Mouse (Mus musculus) CD4-positive, CD25-positive, alpha-beta regulatory T cell, adult 2 months (primary cell): Measurements from ENCODE around the gene Itk.

Experiments used
- DNase-seq: peaks from one replicate; pipeline ENCODE4 v3.0.0-alpha.2; 2012; ENCODE audit warnings: low read depth, low spot score

Itk gene

DNA sequence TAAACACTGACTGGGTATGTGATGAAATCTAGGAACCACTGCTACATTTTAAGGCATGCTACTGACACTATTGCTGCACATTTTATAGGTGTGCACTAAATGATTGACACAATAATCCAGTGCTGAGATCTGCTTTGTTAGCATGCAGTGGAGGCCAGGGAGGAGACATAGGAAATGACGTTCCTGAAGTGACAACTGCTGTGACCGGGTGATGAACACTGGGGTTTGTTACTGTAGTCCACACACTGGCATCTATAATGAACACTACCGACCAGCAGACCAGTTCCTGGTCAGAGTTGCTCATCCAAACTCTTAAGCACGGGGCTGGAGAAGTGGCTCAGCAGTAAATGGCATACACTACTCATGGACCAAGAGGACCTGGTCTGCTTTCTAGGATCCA, 4.1 kb upstream of the Itk start:
- no peak for DNase-seq

DNA sequence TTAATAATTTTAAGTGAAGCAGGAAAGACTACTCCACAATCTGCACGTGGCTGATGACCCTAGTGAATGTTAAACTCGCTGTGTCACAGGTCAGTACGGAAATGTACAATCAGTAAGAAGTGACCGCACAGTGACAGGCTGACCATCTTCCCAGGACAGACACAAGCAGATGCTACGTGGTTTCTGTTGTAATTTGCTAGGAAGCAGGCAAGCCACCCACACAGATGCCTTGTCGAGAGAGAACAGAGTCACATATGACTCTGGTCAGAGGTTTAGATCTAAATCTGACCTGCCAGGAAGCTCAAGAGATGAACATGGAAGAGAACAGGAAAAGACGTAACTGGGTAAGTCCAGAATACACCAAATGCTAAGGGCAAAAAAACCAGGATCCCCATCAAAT, 3.6 kb upstream of the Itk start:
- no peak for DNase-seq

- no peak for DNase-seq
These were observed 1.3 kb upstream of the Itk start for GRCm38 (mm10) chr11:46390621-46391020.

DNA sequence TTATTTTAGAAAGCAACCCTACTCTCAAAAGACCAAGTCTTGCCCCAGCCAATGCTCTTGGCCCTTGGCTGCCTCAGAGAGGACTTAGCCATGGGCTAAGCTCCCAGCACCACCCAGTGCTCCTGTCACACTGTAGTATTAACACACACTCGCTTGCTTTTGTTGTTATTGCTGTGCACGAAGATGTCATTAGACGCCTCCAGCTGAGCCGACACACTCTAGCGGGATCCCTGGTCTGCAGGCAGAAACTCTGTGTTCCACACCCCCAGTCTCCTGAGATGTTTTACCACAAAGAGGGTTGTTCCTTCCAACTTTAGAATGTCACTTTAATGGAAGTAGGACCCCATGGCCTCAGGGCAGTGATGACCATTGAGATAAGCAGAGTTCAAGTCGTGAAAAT, 877 bp downstream of the Itk start:
- peak; percentile 61 for DNase-seq

DNA sequence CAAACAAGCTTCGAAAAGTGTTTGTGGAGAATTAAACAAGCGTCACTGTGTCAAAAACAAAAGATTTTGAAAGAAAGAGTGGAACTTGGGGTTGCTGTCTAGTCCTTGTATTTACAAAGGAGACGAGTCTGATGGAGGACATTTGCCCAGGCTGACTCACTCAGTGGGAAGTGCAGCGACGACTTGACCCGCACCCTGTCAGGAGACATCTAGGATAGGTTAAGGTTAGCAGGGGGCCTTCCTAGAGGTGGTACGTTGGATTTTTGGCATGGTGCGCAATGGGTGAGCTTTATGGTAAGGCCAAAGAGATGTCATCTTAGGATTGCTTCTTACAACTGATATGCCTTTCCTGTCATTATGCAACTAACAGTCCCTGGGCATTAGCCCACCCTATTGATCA, 2.3 kb downstream of the Itk start:
- no peak for DNase-seq

DNA sequence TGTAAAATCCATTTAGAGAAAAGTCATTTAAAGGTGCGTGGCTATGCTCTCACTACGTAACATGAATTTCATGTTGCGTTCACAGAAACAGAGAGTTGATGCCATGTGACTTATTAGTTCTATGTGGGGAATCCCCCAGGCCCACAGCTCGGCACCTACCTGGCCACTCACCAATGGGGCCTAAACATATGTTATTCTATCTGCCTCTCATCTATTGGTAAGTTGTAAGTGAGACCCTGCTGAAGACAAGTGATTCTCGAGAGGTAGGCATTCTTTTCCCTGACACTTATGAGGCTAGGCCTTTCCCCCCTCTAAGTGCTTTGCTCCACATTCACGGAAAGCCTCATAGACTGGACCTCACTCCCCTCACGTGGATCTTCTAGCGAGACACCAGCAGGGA, 2.8 kb downstream of the Itk start:
- peak; percentile 78 for DNase-seq

GRCm38 (mm10) chr11:46384925-46385324, 4.4 kb downstream of the Itk start:
- DNase-seq, result no peak

- no peak for DNase-seq
These were observed 6.8 kb downstream of the Itk start for GRCm38 (mm10) chr11:46382466-46382865.

DNA sequence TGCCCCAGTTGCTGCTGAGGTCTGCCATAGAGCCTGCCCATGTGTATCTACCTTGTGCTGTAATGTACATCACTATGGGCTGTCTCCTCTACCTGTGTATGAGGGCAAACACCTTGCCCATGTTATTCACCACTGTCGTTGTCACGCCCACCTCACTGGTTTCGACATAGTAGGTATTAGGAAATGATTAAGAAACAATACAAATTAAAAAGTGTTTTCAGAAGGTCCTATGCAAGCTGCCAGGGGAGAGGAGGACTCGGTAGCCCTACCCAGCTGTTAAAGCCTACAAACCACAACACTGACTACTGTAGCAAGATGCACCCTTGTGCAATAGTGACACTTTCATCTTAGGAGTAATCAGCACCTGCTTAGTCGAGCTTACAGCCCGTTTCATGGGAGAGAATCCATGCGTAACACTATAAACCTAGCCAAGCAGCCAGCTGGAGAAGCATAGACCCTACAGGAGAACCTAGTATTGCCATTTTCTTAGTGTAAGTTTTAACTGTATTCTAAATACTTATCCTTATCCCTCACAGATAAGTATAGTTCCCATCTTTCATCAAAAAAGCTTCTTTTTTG, 9.1 kb downstream of the Itk start:
- DNase-seq, result no peak

- no peak for DNase-seq
These were observed 11.2 kb downstream of the Itk start for GRCm38 (mm10) chr11:46377819-46378782.

- DNase-seq, result peak; percentile 68
These were observed 12.0 kb downstream of the Itk start for GRCm38 (mm10) chr11:46377316-46377715.

DNA sequence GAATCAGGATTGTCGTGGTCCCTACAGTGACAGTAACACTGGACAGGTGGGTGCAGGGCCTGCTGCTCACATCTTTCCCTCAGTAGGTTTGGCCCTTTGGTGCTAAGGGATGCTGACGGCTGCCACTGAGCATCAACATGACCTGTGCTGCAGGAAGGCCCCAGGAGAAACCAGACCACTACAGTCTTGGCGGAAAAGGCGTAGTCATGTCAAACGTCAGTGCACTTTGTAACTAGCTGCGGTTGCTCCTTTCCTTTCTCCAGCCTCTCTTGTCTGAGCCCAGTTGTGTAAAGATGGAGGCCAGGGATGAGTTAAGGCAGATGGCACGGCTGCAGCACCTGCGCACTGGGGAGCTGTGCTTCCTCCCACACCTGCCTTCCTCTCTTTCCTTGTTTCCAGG, 14.3 kb downstream of the Itk start:
- DNase-seq, result peak; percentile 63

GRCm38 (mm10) chr11:46373071-46374030, 16.0 kb downstream of the Itk start:
- DNase-seq, result peak; percentile 73

- DNase-seq, result peak; percentile 77
These were observed 16.9 kb downstream of the Itk start for GRCm38 (mm10) chr11:46372331-46372953.

DNA sequence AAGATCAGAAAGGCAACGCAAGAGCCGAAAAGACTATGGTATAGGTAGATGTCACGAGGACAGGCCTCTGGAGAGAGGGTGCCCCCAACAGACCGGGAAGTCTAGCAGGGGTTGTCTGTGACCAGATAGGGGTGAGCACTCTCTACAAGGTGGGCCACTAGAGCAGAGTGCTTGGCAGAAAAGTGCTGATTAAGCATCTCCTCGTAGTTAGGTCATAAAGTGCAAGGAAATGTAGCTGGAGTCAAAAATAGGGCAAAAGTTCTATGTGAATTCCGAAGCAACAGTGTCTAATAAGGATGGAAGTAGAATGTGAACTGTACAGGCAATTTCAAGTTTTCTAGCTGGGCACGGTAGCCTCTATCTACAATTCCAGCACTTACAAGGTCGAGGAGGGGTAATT, 18.1 kb downstream of the Itk start:
- no peak for DNase-seq

GRCm38 (mm10) chr11:46370457-46370856, 18.9 kb downstream of the Itk start:
- no peak for DNase-seq

GRCm38 (mm10) chr11:46366357-46366756, 23.0 kb downstream of the Itk start:
- DNase-seq, result no peak

DNA sequence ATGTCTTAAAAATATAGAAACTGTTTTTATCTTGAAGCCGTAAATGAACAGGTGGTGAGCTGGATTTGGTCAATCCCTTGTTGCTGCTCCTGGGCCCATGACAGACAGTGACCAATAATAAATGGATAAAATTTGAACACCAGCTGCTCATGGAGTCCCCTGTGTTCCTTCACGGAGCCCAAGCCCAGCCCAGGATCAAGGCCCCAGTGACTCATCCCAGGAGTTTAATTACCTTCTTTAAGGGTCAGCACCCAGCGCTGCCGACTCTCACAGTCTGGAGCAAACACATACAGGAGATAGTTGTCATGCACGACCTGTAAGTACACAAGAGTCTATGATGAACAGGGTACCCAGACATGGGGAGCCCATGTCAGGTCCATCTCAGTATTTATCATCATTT, 23.6 kb downstream of the Itk start:
- no peak for DNase-seq

DNA sequence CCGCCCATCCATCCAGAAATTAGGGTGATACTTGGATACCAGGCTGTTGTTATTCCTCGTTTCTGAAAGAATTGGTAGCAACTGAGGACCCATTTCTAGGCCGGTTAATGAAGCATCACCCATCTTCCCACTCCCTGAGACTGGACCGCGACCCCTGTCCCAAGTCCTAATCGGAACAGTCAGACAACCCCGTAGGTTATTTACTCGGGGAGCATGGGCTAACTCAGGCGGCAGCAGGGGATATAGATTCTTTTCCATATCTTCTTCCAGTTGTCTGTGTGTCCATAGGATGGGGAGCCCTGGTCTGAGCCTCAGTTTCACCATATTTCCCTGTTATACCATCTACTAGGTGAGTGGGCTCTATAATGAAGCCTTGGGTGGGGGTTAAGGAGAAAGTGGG, 25.5 kb downstream of the Itk start:
- DNase-seq, result no peak

DNA sequence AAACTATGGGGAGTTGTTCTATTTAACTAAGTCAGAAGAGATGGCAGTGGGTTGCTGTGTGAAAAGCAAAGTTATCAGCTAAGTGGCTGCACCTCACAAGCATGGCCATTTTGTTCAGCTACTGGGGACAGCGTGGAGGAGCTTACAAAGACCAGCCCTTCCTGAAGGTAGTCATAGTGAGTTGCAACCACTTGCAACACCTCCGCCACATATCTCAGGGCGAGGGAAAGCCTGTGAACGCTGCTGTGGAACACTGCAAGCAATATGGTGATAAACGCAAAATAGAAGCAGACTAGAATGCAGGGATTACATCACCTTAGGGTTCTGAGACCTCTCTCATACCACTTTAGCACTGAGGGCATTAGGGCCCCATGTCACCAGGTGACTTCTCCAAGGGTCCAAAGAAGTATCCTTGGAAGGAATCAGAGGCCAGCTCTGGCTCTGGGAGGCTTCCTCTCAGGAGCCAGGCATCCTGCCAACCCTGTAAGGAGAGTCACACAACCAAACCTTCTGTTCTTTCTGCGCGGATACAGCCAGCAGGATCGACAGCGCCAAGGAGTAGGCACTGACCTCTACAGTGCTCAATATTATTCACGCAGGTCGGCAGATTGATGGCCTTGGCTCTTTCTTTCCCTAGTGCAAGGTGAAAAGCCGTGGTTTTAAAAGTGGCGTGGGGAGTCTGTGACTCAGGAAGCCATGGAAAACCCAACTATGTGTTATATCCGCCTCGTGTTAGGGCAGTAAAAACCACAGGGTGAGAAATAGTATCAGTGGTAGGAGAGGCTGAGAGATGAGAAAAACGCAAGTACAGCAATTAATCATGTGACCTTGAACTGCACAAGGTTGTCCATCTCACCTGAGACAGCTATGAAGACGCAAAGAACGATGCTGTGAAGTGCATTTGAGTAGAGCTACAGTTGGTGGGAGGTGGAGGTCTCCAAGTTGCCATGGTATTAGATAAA, 27.0 kb downstream of the Itk start:
- DNase-seq, result peak; percentile 41
